Mouse (Mus musculus) testis, adult 2 months (tissue): ENCODE results near the gene Brinp3. TPM values are rescaled to one million over a fixed set of nuclear protein-coding genes. Genes with fewer than 3 reads are reported as not detected.

Source experiments
- H3K27ac ChIP-seq: fragments of 200-500 bp; 2 replicates; pipeline ENCODE4 v1.5.1; 2012; ENCODE audit warnings: low read depth, low read length; ENCODE audit not compliant: control insufficient read depth, insufficient read depth
- H3K27me3 ChIP-seq: fragments of 200-500 bp; 2 replicates; pipeline ENCODE4 v1.6.1; 2012; ENCODE audit warnings: mild to moderate bottlenecking, low read length, moderate library complexity; ENCODE audit not compliant: control insufficient read depth, insufficient read depth
- H3K36me3 ChIP-seq: fragments of 200-500 bp; 2 replicates; pipeline ENCODE4 v1.6.1; 2012; ENCODE audit warnings: mild to moderate bottlenecking, low read length; ENCODE audit not compliant: control insufficient read depth, insufficient read depth
- H3K4me1 ChIP-seq: fragments of 200-500 bp; 2 replicates; pipeline ENCODE4 v1.6.1; 2012; ENCODE audit warnings: low read length; ENCODE audit not compliant: control insufficient read depth, insufficient read depth
- H3K4me3 ChIP-seq: fragments of 200-500 bp; 2 replicates; pipeline ENCODE4 v1.5.1; 2012; ENCODE audit warnings: low read depth, mild to moderate bottlenecking, low read length, moderate library complexity, mixed read lengths; ENCODE audit not compliant: control insufficient read depth
- CTCF ChIP-seq: fragments of 200-500 bp; IDR thresholded peaks from 2 replicates; pipeline ENCODE4 v1.5.1; 2012; ENCODE audit warnings: low read depth, mild to moderate bottlenecking, inconsistent platforms, low read length, moderate library complexity; ENCODE audit not compliant: control insufficient read depth, insufficient read depth, insufficient replicate concordance
- POLR2A ChIP-seq: fragments of 200-500 bp; IDR thresholded peaks from 2 replicates; pipeline ENCODE4 v1.6.1; 2012; ENCODE audit warnings: low read depth, mild to moderate bottlenecking, inconsistent platforms, low read length, moderate library complexity; ENCODE audit not compliant: control insufficient read depth
- polyA plus RNA-seq: library from polyadenylated mRNA; depleted of rRNA; stranded (reverse); fragments of >200 nt; gene quantifications from 2 replicates; pipeline ENCODE4 v1.2.3, GENCODE M21; 2012

The Brinp3 gene
- polyA plus RNA-seq, 1 experiment, result 2.1 TPM

DNA sequence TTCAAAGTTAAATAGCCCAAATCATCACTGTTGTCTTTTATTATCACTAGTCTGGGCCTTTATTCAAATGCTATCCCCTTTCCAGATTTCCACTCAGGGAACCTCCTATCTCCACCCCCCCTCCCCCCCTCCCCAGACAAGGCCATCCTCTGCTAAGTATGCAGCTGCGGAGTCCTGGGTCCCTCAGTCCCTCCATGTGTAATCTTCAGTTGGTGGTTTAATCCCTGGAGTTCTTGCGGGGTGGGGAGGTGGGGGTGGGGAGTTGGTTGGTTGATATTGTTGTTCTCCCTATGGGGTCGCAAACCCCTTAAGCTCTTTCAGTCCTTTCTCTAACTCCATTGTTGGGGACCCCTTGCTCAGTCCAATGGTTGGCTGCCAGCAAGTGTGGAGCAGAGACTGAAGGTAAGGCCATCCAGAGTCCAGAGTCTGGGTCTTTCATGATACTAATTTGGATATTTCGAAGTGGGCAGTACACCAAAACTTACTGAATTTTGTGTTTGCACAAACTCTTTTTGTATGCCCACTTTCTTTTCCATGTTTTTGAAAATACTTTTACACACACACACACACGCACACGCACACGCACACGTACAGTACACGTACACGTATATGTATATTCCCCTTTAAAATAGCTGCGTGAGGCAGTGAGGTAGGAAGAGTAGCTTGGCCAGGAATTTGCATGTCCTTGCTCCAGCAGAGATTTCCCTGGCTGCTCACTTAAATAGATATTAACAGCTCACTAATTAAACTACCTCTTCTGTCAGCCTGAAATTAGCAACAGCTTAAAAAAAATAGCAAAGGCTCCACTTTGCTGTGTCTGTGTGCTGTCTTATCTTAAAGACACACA lies 29.4 kb downstream of the Brinp3 start:
- H3K27ac ChIP-seq, result no peak overlapping the region
- TF ChIP-seq POLR2A (no peak), CTCF (no peak)
- no peaks in the 10 kb centered on the region for H3K4me1 ChIP-seq
- H3K27me3 ChIP-seq, result no peaks in the 10 kb centered on the region
- H3K36me3 ChIP-seq, result no peaks in the 10 kb centered on the region
- no peak overlapping the region for H3K4me3 ChIP-seq

DNA sequence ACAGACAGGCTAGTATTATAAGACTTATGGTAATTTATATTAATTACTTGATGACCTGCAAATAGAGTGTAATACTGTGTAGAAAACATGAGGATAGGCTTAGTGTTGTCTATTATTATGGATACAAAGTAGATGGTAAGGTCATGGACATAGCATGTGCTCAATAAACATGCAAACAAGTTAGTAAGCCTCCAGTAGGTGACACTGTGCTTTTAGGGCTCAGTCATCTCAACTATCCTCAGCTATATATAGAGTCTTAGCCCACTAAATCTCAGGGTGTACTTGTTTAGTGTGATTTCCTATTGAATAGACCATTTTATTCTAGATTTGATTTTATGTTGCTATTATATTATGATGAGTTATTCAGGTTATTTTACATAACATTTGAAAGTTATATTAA lies 34.0 kb downstream of the Brinp3 start:
- Histone ChIP-seq H3K4me1 (no peaks in the 10 kb centered on the region), H3K36me3 (no peaks in the 10 kb centered on the region), H3K27ac (no peak overlapping the region), H3K4me3 (no peak overlapping the region), H3K27me3 (no peaks in the 10 kb centered on the region)
- TF ChIP-seq CTCF (no peak), POLR2A (no peak)

DNA sequence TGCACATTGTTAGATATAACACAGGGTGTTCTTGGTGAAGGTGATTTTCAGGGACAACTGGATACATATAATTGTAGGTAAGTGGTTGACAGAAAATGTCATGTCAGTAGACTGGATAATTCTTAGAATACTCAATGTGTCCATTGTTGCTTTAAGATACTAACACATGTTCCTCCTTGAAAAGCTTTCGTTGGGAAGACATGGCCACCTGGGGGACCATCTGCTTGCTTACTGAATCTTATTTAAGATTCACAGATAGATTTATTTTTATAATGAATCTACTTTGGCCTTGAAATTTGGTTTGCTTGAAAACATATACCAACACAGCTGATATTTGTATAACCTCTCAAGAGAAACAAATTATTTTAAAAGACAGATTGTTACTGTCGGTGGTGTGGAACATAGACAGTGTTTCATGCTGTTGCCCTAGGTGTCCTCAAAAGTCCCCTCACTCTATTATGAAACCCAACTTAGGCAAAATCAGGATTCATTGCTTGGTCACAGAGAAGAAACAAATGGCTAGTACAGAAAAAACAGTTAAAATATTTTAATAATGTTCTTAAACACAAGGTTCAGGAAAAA lies 52.4 kb downstream of the Brinp3 start:
- no peak overlapping the region for H3K4me3 ChIP-seq
- H3K27me3 ChIP-seq, result no peaks in the 10 kb centered on the region
- H3K36me3 ChIP-seq, result no peaks in the 10 kb centered on the region
- H3K27ac ChIP-seq, result no peak overlapping the region
- TF ChIP-seq POLR2A, result no peak
- TF ChIP-seq CTCF, result no peak
- no peaks in the 10 kb centered on the region for H3K4me1 ChIP-seq

DNA sequence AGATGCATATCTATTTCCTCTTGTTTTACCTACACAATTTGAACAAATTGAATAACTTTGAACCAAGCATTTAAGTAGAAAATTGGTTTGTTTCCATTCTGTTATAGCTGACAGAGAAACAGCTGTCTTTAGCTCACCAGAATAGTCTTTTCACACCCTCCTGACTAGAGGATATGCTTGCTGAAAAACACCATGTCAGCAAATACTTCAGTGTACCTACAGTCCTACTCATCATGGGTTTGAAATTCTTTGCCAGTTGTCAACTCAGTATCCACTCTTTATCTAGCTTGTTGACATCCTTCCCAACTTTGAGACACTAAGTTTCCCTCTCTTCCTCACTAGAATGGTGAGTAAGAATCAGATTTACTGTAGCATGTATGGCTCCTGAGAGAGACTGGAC lies 62.4 kb downstream of the Brinp3 start:
- Histone ChIP-seq H3K4me1 (no peaks in the 10 kb centered on the region), H3K4me3 (no peak overlapping the region), H3K27me3 (no peaks in the 10 kb centered on the region), H3K27ac (no peak overlapping the region), H3K36me3 (no peaks in the 10 kb centered on the region)
- TF ChIP-seq CTCF, result no peak
- TF ChIP-seq POLR2A, result no peak

DNA sequence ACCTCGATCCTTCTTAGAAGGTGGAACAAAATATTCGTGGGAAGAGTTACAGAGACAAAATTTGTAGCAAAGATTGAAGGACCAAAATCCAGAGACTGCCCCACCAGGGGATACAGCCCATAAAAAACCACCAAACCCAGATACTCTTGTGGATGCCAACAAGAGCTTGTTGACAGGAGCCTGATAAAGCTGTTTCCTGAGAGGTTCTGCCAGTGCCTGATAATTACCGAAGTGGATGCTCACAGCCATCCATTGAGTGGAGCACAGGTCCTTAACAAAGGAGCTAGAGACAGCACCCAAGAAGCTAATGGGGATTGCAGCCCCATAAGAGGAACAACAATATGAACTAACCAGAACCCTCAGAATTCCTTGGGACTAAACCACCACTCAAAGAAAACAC lies 67.6 kb downstream of the Brinp3 start:
- Histone ChIP-seq H3K36me3 (no peaks in the 10 kb centered on the region), H3K27ac (no peak overlapping the region), H3K4me3 (no peak overlapping the region), H3K27me3 (no peaks in the 10 kb centered on the region), H3K4me1 (no peaks in the 10 kb centered on the region)
- TF ChIP-seq POLR2A (no peak), CTCF (no peak)

DNA sequence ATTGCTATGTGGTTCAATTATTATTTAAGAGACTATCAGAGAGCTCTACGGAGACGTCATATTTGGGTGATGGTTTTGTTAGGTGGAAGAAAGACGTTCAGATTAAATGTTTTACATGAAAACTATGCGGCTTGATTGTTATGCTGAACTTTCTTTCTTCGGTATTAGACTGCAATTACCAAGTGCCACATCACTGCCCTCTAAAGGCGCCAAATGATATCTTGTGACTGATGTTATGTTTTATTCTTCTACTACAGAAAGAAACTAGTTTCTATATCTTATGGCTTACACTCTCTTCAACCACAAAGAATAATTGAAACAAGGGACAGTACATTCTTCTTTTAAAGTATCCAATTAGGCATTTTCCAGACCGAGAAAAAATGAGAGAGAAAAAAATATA lies 89.6 kb downstream of the Brinp3 start:
- Histone ChIP-seq H3K27me3 (no peaks in the 10 kb centered on the region), H3K36me3 (no peaks in the 10 kb centered on the region), H3K27ac (no peak overlapping the region), H3K4me1 (no peaks in the 10 kb centered on the region), H3K4me3 (no peak overlapping the region)
- TF ChIP-seq CTCF, result no peak
- TF ChIP-seq POLR2A, result no peak

DNA sequence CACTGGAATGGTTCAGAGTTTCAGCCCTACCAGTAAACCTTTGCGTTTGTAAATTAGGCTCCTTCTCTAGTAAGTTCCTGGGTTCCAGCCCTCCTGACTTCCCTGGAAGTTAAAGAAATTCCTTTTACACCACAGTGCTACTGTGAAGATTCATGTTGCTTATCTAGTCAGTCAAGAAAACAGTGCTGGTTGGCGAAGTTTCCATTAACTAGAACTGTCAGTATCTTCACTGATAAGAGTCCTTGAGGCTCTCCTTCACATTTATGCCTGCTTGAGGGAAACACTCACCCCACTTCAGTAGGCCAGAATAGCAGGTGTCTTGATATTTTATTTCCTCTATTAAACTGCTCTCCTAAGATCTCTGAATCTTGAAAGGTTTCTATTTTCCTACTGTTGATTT lies 138.3 kb downstream of the Brinp3 start:
- no peaks in the 10 kb centered on the region for H3K36me3 ChIP-seq
- H3K27me3 ChIP-seq, result no peaks in the 10 kb centered on the region
- TF ChIP-seq POLR2A (no peak), CTCF (no peak)
- no peaks in the 10 kb centered on the region for H3K4me1 ChIP-seq
- no peak overlapping the region for H3K27ac ChIP-seq
- H3K4me3 ChIP-seq, result no peak overlapping the region
